Mouse (Mus musculus): ENCODE measurements at regions not wholly inside any gene's neighbourhood (a gene's known extent, or its start where the extent isn't known, plus 50 kb on each side); places are given as distances from the start of the nearest gene placed in this dataset.

GRCm38 (mm10) chr10:19140628-19141027 is 125.2 kb upstream of the Tnfaip3 start:
- no peak for DNase-seq (ENCODE audit: low read depth, low spot score)

- DNase-seq (ENCODE audit: low read depth, low spot score), result no peak
Measured at GRCm38 (mm10) chr10:19139234-19139633, 123.8 kb upstream of the Tnfaip3 start.

GRCm38 (mm10) chr10:19138258-19138657 is 122.8 kb upstream of the Tnfaip3 start:
- DNase-seq (ENCODE audit: low read depth, low spot score), result no peak

- no peak for DNase-seq (ENCODE audit: low read depth, low spot score)
Measured at GRCm38 (mm10) chr10:19127581-19128291, 112.3 kb upstream of the Tnfaip3 start.

GRCm38 (mm10) chr10:19126922-19127321 is 111.5 kb upstream of the Tnfaip3 start:
- no peak for DNase-seq (ENCODE audit: low read depth, low spot score)

GRCm38 (mm10) chr10:19126438-19126837 is 111.0 kb upstream of the Tnfaip3 start:
- no peak for DNase-seq (ENCODE audit: low read depth, low spot score)

- DNase-seq (ENCODE audit: low read depth, low spot score), result no peak
Measured at GRCm38 (mm10) chr10:19123691-19124090, 108.2 kb upstream of the Tnfaip3 start.

- no peak for DNase-seq (ENCODE audit: low read depth, low spot score)
Measured at GRCm38 (mm10) chr10:19122221-19122620, 106.8 kb upstream of the Tnfaip3 start.

- no peak for DNase-seq (ENCODE audit: low read depth, low spot score)
Measured at GRCm38 (mm10) chr10:19119281-19120049, 104.0 kb upstream of the Tnfaip3 start.

GRCm38 (mm10) chr10:19118569-19119280 is 103.3 kb upstream of the Tnfaip3 start:
- DNase-seq (ENCODE audit: low read depth, low spot score), result no peak

GRCm38 (mm10) chr10:19117071-19117605 is 101.7 kb upstream of the Tnfaip3 start:
- no peak for DNase-seq (ENCODE audit: low read depth, low spot score)

- DNase-seq (ENCODE audit: low read depth, low spot score), result no peak
Measured at GRCm38 (mm10) chr10:19112459-19112858, 97.0 kb upstream of the Tnfaip3 start.

GRCm38 (mm10) chr10:19105231-19105681 is 89.8 kb upstream of the Tnfaip3 start:
- peak; percentile 21 for DNase-seq (ENCODE audit: low read depth, low spot score)

GRCm38 (mm10) chr10:19104671-19105203 is 89.3 kb upstream of the Tnfaip3 start:
- DNase-seq (ENCODE audit: low read depth, low spot score), result peak; percentile 25

GRCm38 (mm10) chr10:19099369-19100285 is 84.2 kb upstream of the Tnfaip3 start:
- no peak for DNase-seq (ENCODE audit: low read depth, low spot score)

GRCm38 (mm10) chr10:19094297-19094696 is 78.8 kb upstream of the Tnfaip3 start:
- no peak for DNase-seq (ENCODE audit: low read depth, low spot score)

- no peak for DNase-seq (ENCODE audit: low read depth, low spot score)
Measured at GRCm38 (mm10) chr10:19093689-19094088, 78.2 kb upstream of the Tnfaip3 start.

- no peak for DNase-seq (ENCODE audit: low read depth, low spot score)
Measured at GRCm38 (mm10) chr10:19091949-19092348, 76.5 kb upstream of the Tnfaip3 start.

- peak; percentile 10 for DNase-seq (ENCODE audit: low read depth, low spot score)
Measured at GRCm38 (mm10) chr10:19091110-19091509, 75.7 kb upstream of the Tnfaip3 start.

GRCm38 (mm10) chr10:19086995-19087394 is 71.5 kb upstream of the Tnfaip3 start:
- no peak for DNase-seq (ENCODE audit: low read depth, low spot score)

- DNase-seq (ENCODE audit: low read depth, low spot score), result no peak
Measured at GRCm38 (mm10) chr10:19082136-19082535, 66.7 kb upstream of the Tnfaip3 start.

Data from mesoderm, embryonic 11.5 days (tissue).